Mouse (Mus musculus): Measurements from ENCODE around the gene Fyb2.

DNA sequence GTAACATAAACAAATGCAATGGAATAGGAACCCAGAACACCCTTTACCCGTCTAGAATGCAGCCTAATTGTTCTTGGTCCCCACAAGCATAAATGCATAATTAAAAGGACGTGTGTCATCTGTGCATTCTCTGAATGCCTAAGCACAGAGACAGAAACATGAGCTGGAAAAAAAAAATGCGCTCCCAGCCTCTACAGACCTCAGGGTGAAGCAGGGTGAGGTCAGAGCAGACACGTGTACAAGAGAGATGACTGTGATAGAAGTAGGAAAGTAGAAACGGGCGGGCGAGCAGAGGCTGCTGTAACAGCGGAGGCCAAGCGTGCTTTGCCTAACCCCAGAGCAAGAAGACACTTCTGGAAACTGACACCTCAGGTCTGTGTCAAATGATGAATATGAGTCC is 22.8 kb downstream of the Fyb2 start:
- no peak for TF ChIP-seq POLR2A (IDR thresholded peaks at IDR 0.05; ENCODE audit: low read depth, low read length)
- TF ChIP-seq CTCF (IDR thresholded peaks at IDR 0.05; ENCODE audit: extremely low read depth, insufficient read depth, insufficient read length, insufficient replicate concordance) = no peak
